Mouse (Mus musculus) hindbrain, embryonic 11.5 days (tissue): Measurements from ENCODE around the gene Kcnj1. TPM values are rescaled to one million over a fixed set of nuclear protein-coding genes. Genes with fewer than 3 reads are reported as not detected.

Source experiments
- ATAC-seq: fragments of 200-750 bp; cut with Nextera tagmentation; 2 replicates; pipeline ENCODE4 v1.8.0; 2017; ENCODE audit warnings: mild to moderate bottlenecking, moderate TSS enrichment, moderate library complexity; ENCODE audit not compliant: low FRiP score
- DNase-seq: peaks from one replicate; pipeline ENCODE4 v3.0.0-alpha.2; 2015; ENCODE audit warnings: low spot score
- H3K27ac ChIP-seq: fragments of 300-500 bp; sonication (generic); 2 replicates; pipeline ENCODE4 v1.5.1; 2014; ENCODE audit warnings: mild to moderate bottlenecking, low read depth, low read length
- H3K27me3 ChIP-seq: fragments of 300-500 bp; sonication (generic); 2 replicates; pipeline ENCODE4 v1.6.1; 2014; ENCODE audit warnings: mild to moderate bottlenecking, low read length, moderate library complexity, mixed read lengths; ENCODE audit not compliant: control insufficient read depth, insufficient read depth
- H3K36me3 ChIP-seq: fragments of 300-500 bp; sonication (generic); 2 replicates; pipeline ENCODE4 v1.6.1; 2014; ENCODE audit warnings: mild to moderate bottlenecking, low read length, moderate library complexity, mixed read lengths; ENCODE audit not compliant: control insufficient read depth, insufficient read depth
- H3K4me1 ChIP-seq: fragments of 300-500 bp; sonication (generic); replicated peaks from 2 replicates; pipeline ENCODE4 v1.6.1; 2014; ENCODE audit warnings: low read length, mixed read lengths; ENCODE audit not compliant: control insufficient read depth, insufficient read depth
- H3K4me2 ChIP-seq: fragments of 300-500 bp; sonication (generic); replicated peaks from 2 replicates; pipeline ENCODE4 v1.6.1; 2014; ENCODE audit warnings: mild to moderate bottlenecking, low read depth, low read length
- H3K4me3 ChIP-seq: fragments of 300-500 bp; sonication (generic); 2 replicates; pipeline ENCODE4 v1.5.1; 2014; ENCODE audit warnings: low read depth, low read length
- H3K9ac ChIP-seq: fragments of 300-500 bp; sonication (generic); 2 replicates; pipeline ENCODE4 v1.6.1; 2014; ENCODE audit warnings: low read depth, low read length
- H3K9me3 ChIP-seq: fragments of 300-500 bp; sonication (generic); 2 replicates; pipeline ENCODE4 v1.6.1; 2016; ENCODE audit warnings: low read length; ENCODE audit not compliant: control insufficient read depth
- WGBS: fragments of 180-500 bp; shearing (Covaris S2); extraction: QIAGEN DNeasy Blood & Tissue Kit; methylation state at CpG from one replicate; pipeline ENCODE4 v1.1.7; 2014; 5-methylcytosine and 5-hydroxymethylcytosine counted together
- polyA plus RNA-seq: library from polyadenylated mRNA; unstranded; fragments of >200 nt; fragmentation: Nextera tagmentation; extraction: Ambion mirVana; gene quantifications from 2 replicates; pipeline ENCODE4 v1.2.1, GENCODE M21; 2014

The Kcnj1 gene
- polyA plus RNA-seq = not detected in 2 replicates

GRCm38 (mm10) chr9:32372202-32372601 lies at the start of gene Kcnj1:
TSS of gene Kcnj1 (plus strand) at chr9:32372493.
- H3K9ac ChIP-seq = no peak within 1 kb of the TSS
- 89% methylated on average over 6 of the region's 6 CpGs for WGBS

DNA sequence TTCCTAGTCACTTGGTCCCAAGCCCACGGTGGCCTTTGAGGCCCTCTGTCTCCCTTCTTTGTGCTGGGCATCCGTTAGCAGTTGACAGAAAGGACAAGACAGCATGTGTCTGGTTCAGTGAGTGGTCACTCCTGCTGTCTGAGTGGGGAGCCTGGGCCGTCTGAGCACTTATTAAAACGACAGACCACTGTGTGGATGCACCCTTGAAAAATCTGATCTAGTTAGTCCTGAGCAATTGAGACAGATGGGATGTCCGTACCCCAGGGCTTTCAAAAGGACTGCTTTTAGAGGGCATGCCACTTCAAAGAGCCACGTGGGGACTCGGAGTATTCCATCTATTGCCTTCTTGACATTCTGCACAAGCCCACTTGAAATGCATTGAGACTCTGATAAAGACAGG lies 48.7 kb upstream of the Kcnj1 start:
- 63% methylated on average over 7 of the region's 7 CpGs for WGBS
- no peak overlapping the region for H3K27ac ChIP-seq
- ATAC-seq = no peak
- no peak overlapping the region for H3K9ac ChIP-seq
- H3K4me3 ChIP-seq = no peak overlapping the region
- H3K36me3 ChIP-seq = no peaks in the 10 kb centered on the region
- no peak for DNase-seq
- no peak overlapping the region for H3K4me2 ChIP-seq
- no peaks in the 10 kb centered on the region for H3K9me3 ChIP-seq
- H3K4me1 ChIP-seq = no peaks in the 10 kb centered on the region
- no peaks in the 10 kb centered on the region for H3K27me3 ChIP-seq

More at GRCm38 (mm10) chr9:32372202-32372601, at the start of gene Kcnj1:
- Histone ChIP-seq H3K27ac (no peak within 1 kb of the TSS), H3K9me3 (no peaks in the 10 kb centered on the region), H3K4me2 (no peak within 1 kb of the TSS), H3K4me1 (no peaks in the 10 kb centered on the region), H3K36me3 (no peaks in the 10 kb centered on the region), H3K4me3 (no peak within 1 kb of the TSS), H3K27me3 (no peaks in the 10 kb centered on the region)
- ATAC-seq (no peak), DNase-seq (no peak)

DNA sequence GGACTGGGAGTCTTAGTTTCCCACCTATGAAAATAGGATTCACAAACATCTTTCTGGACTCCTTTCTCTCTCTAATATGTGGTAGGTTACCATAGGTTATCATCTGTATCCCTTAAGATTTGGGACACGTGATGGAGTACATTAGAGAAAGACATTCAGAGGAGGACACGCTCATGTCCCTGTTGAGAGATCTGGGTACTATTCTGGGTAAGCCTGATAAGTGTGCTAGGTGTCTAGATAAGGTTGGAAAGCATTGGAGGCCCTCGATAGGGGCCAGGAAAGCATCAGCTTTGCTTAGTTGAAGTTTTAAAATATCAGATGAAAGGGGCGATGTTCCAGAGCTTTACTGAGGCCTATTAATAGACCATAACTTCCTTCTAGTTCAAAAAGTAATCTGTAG lies 43.5 kb upstream of the Kcnj1 start:
- Histone ChIP-seq H3K9ac (no peak overlapping the region), H3K27ac (no peak overlapping the region), H3K36me3 (no peaks in the 10 kb centered on the region), H3K4me2 (no peak overlapping the region), H3K4me3 (no peak overlapping the region), H3K4me1 (no peaks in the 10 kb centered on the region), H3K27me3 (no peaks in the 10 kb centered on the region), H3K9me3 (no peaks in the 10 kb centered on the region)
- no peak for ATAC-seq
- no peak for DNase-seq
- WGBS = 91% methylated on average over 4 of the region's 4 CpGs

- WGBS = 86% methylated on average over 5 of the region's 5 CpGs
- Histone ChIP-seq H3K36me3 (no peaks in the 10 kb centered on the region), H3K27ac (no peak overlapping the region), H3K4me3 (no peak overlapping the region), H3K9ac (no peak overlapping the region), H3K4me2 (no peak overlapping the region), H3K4me1 (no peaks in the 10 kb centered on the region), H3K27me3 (no peaks in the 10 kb centered on the region), H3K9me3 (no peaks in the 10 kb centered on the region)
- ATAC-seq (no peak), DNase-seq (no peak)
Observed at GRCm38 (mm10) chr9:32331162-32331561, 41.1 kb upstream of the Kcnj1 start.

- no peak for DNase-seq
- H3K4me2 ChIP-seq = no peak overlapping the region
- H3K36me3 ChIP-seq = no peaks in the 10 kb centered on the region
- no peak overlapping the region for H3K9ac ChIP-seq
- no peak for ATAC-seq
- H3K9me3 ChIP-seq = no peaks in the 10 kb centered on the region
- H3K27me3 ChIP-seq = no peaks in the 10 kb centered on the region
- no peaks in the 10 kb centered on the region for H3K4me1 ChIP-seq
- H3K27ac ChIP-seq = no peak overlapping the region
- WGBS = 80% methylated on average over 13 of the region's 13 CpGs
- no peak overlapping the region for H3K4me3 ChIP-seq
Observed at GRCm38 (mm10) chr9:32335389-32336150, 36.7 kb upstream of the Kcnj1 start.

- H3K27me3 ChIP-seq = peaks cover 39% of the 10 kb centered on the region
- no peaks in the 10 kb centered on the region for H3K36me3 ChIP-seq
- H3K9ac ChIP-seq = no peak overlapping the region
- H3K9me3 ChIP-seq = no peaks in the 10 kb centered on the region
- no peak overlapping the region for H3K27ac ChIP-seq
- 0 out of 2 replicates have a peak, but pooled peaks cover 2% of the 10 kb centered on the region for H3K4me1 ChIP-seq
- H3K4me2 ChIP-seq = no peak overlapping the region
- DNase-seq (no peak), ATAC-seq (no peak)
- no peak overlapping the region for H3K4me3 ChIP-seq
- WGBS = 47% methylated on average over 5 of the region's 5 CpGs
Observed at GRCm38 (mm10) chr9:32340831-32341230, 31.5 kb upstream of the Kcnj1 start.

DNA sequence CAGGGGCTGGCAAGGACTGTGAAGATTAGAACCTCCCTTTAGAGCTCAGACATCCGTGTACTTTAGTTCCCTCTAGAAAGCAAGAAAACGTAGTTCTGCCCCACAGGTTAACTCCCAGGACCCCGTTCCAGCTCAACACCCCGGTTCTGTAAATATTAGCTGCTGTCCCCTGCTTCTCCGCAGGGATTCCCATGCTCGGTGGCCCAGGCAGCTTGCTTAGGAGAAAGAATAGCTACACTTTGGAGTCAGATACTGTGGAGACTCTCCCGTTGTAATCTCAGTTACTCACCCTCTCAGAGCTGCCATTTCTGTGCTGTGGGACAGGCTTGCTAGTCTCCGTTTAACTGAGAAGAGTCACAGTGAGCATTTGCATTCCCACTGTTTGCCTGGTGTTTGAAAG lies 29.4 kb upstream of the Kcnj1 start:
- Histone ChIP-seq H3K27ac (no peak overlapping the region), H3K27me3 (peaks cover 43% of the 10 kb centered on the region), H3K9me3 (no peaks in the 10 kb centered on the region), H3K4me3 (no peak overlapping the region), H3K4me2 (no peak overlapping the region), H3K36me3 (no peaks in the 10 kb centered on the region), H3K9ac (no peak overlapping the region), H3K4me1 (0 out of 2 replicates have a peak, but pooled peaks cover 2% of the 10 kb centered on the region)
- WGBS = 8% methylated on average over 8 of the region's 8 CpGs
- ATAC-seq (no peak), DNase-seq (no peak)

- Histone ChIP-seq H3K36me3 (no peaks in the 10 kb centered on the region), H3K9me3 (no peaks in the 10 kb centered on the region), H3K4me1 (0 out of 2 replicates have a peak, but pooled peaks cover 2% of the 10 kb centered on the region), H3K4me3 (peak within 1 kb of the TSS; percentile 29), H3K4me2 (peak within 1 kb of the TSS; percentile 59), H3K9ac (peak within 1 kb of the TSS; percentile 40; the same call in 1 of the 2 replicates), H3K27me3 (peaks cover 43% of the 10 kb centered on the region), H3K27ac (no peak within 1 kb of the TSS)
- 1% methylated on average over 19 of the region's 20 CpGs for WGBS
- DNase-seq (peak; percentile 37), ATAC-seq (peak; percentile 42; the same call in 1 of the 2 replicates)
Observed at GRCm38 (mm10) chr9:32344051-32344450, 28.2 kb upstream of the Kcnj1 start, which contains the start of gene Kcnj5. TSS of gene Kcnj5 (minus strand) at chr9:32344350.

- Histone ChIP-seq H3K4me1 (0 out of 2 replicates have a peak, but pooled peaks cover 2% of the 10 kb centered on the region), H3K9me3 (no peaks in the 10 kb centered on the region), H3K4me3 (peak overlapping the region; percentile 29), H3K36me3 (no peaks in the 10 kb centered on the region), H3K27me3 (peaks cover 43% of the 10 kb centered on the region), H3K9ac (peak overlapping the region; percentile 40; the same call in 1 of the 2 replicates), H3K27ac (no peak overlapping the region), H3K4me2 (peak overlapping the region; percentile 59)
- ATAC-seq (peak; percentile 62), DNase-seq (peak; percentile 41)
- WGBS = 2% methylated on average over 21 of the region's 21 CpGs
Observed at GRCm38 (mm10) chr9:32344489-32344888, 27.8 kb upstream of the Kcnj1 start.
